Mouse (Mus musculus) gastrocnemius, postnatal 36 days (tissue): ENCODE measurements around the gene Ppp3ca. TPM values are rescaled to one million over a fixed set of nuclear protein-coding genes. Genes with fewer than 3 reads are reported as not detected.

Experiments used
- DNase-seq, 2 experiments: peaks; one replicate each; pipeline ENCODE4 v3.0.0; 2022
- intact Hi-C: fragments of 180-260 bp; cut with DNase I; formaldehyde crosslinking; loops from one replicate; pipeline ENCODE4 v1.15.1; 2025
- microRNA-seq, 2 experiments: library from miRNA; unstranded; fragments of <30 nt; microRNA quantifications; one replicate each; pipeline ENCODE4 v1.2.0; 2021
- total RNA-seq, 2 experiments: library from RNA; stranded (reverse); gene quantifications; 2 replicates each; pipeline ENCODE4 v1.2.3; 2021

The Ppp3ca gene
- total RNA-seq, 2 experiments from 2014 or later: 130 to 151 TPM

- intact Hi-C loops: no loop called here
- no peak for DNase-seq
Observed at GRCm38 (mm10) chr3:136952822-136953221, 282.9 kb downstream of the Ppp3ca start.

GRCm38 (mm10) chr3:136955043-136955442 is 285.1 kb downstream of the Ppp3ca start:
- no peak for DNase-seq
- intact Hi-C loops: no loop called here

GRCm38 (mm10) chr3:136960314-136960713 is 290.4 kb downstream of the Ppp3ca start:
- intact Hi-C loops: no loop called here
- no peak for DNase-seq

GRCm38 (mm10) chr3:136966786-136967185 is 296.9 kb downstream of the Ppp3ca start:
- DNase-seq: no peak
- intact Hi-C loops: no loop called here

GRCm38 (mm10) chr3:136967510-136967909 is 297.6 kb downstream of the Ppp3ca start:
- intact Hi-C loops: no loop called here

GRCm38 (mm10) chr3:136969796-136970195 is 299.9 kb downstream of the Ppp3ca start:
- DNase-seq: peak in 1 of 2 experiments; percentile 4
- intact Hi-C loops: no loop called here

More at GRCm38 (mm10) chr3:136967510-136967909, 297.6 kb downstream of the Ppp3ca start:
- DNase-seq: no peak

GRCm38 (mm10) chr3:136977859-136978258 is 307.9 kb downstream of the Ppp3ca start:
- DNase-seq: no peak
- intact Hi-C loops: no loop called here

GRCm38 (mm10) chr3:136980915-136981588 is 311.1 kb downstream of the Ppp3ca start:
- intact Hi-C loops: no loop called here
- no peak for DNase-seq

GRCm38 (mm10) chr3:136981589-136981924 is 311.6 kb downstream of the Ppp3ca start:
- no peak for DNase-seq
- intact Hi-C loops: no loop called here

- intact Hi-C loops: no loop called here
- no peak for DNase-seq
Observed at GRCm38 (mm10) chr3:136982021-136982420, 312.1 kb downstream of the Ppp3ca start.

GRCm38 (mm10) chr3:136986096-136986881 is 316.4 kb downstream of the Ppp3ca start:
- intact Hi-C loops: no loop called here
- no peak for DNase-seq

Small RNA genes lying within 50 kb of the gene (microRNA-seq; reads per million reads assigned to microRNA genes)
- gene Gm44327: 0 reads per million in 2 experiments
